Mouse (Mus musculus) hindbrain, embryonic 14.5 days (tissue): ENCODE data around the gene Kctd6. TPM values are rescaled to one million over a fixed set of nuclear protein-coding genes. Genes with fewer than 3 reads are reported as not detected.

Source experiments
- polyA plus RNA-seq: library from polyadenylated mRNA; unstranded; fragments of >200 nt; fragmentation: Nextera tagmentation; extraction: Ambion mirVana; gene quantifications from 2 replicates; pipeline ENCODE4 v1.2.1, GENCODE M21; 2014

Kctd6 gene
- polyA plus RNA-seq, 1 experiment from 2014 or later = 16.2 TPM

Other genes with a start within 250 kb of the Kctd6 start
- 0.09 TPM in 1 of 2 replicates, not detected in the other for gene Dnase1l3, start 219.6 kb upstream of the Kctd6 start, polyA plus RNA-seq
- gene Abhd6, start 211.2 kb upstream of the Kctd6 start, polyA plus RNA-seq = 35.7 and 37.0 TPM in 2 replicates
- gene Rpp14, start 133.8 kb upstream of the Kctd6 start, polyA plus RNA-seq = 45.0 and 50.9 TPM in 2 replicates
- 66.0 and 68.9 TPM in 2 replicates for gene Pxk, start 115.9 kb upstream of the Kctd6 start, polyA plus RNA-seq
- gene Pdhb, start 41.1 kb upstream of the Kctd6 start, polyA plus RNA-seq = 271 and 280 TPM in 2 replicates
- not detected in 2 replicates for gene Acox2, start 45.2 kb downstream of the Kctd6 start, polyA plus RNA-seq
- 0.16 and 0.47 TPM in 2 replicates for gene Fam107a, start 103.9 kb downstream of the Kctd6 start, polyA plus RNA-seq
- 0.17 TPM in 1 of 2 replicates, not detected in the other for gene Oit1, start 164.6 kb downstream of the Kctd6 start, polyA plus RNA-seq